Mouse (Mus musculus): ENCODE results near the gene Kpna4. TPM values are rescaled to one million over a fixed set of nuclear protein-coding genes. Genes with fewer than 3 reads are reported as not detected.
"Not testable (repeated sequence)": the region's sequence is repeated elsewhere in the genome, so short reads cannot be mapped to it uniquely, and the experiment has no call there.

Gene Kpna4
- total RNA-seq, 2 experiments from 2014 or later = 78.0 to 84.2 TPM

- no peak for DNase-seq (ENCODE audit: low spot score)
- intact Hi-C loops (cut with DNase I) = no loop called here
Measured at GRCm38 (mm10) chr3:69020285-69020684, 106.6 kb downstream of the Kpna4 start.

DNA sequence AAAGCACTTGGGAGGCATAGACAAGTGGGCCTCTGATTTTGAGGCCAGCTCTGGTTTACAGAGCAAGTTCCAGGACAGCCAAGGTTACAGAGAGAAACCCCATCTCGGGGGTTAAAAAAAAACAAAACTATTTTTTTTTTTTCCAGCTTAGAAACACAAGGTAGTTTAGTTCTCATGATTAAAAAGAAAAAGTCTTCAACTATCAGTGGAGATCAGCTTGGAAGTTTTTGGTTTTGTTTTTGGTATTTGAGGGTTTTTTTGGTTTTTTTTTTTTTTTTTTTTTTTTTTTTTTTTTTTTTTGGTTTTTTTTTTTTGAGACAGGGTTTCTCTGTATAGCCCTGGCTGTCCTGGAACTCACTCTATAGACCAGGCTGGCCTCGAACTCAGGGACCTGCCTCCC, 108.3 kb downstream of the Kpna4 start:
- DNase-seq (ENCODE audit: low spot score); intact Hi-C loops (cut with DNase I): not testable (repeated sequence)

- intact Hi-C loops (cut with DNase I) = no loop called here
- DNase-seq (ENCODE audit: low spot score) = no peak
Measured at GRCm38 (mm10) chr3:69017181-69017580, 109.7 kb downstream of the Kpna4 start.

Other genes starting within 250 kb of the Kpna4 start
- 1 to 10 TPM; 4.1 to 7.0 TPM for gene Ift80, start 122.5 kb downstream of the Kpna4 start, total RNA-seq (2021)
- gene Smc4, start 122.4 kb downstream of the Kpna4 start, total RNA-seq (2021) = 10 to 100 TPM; 15.3 to 16.0 TPM
- gene Trim59, start 82.4 kb downstream of the Kpna4 start, total RNA-seq (2021) = 1 to 10 TPM; 2.5 to 2.7 TPM
- gene Arl14, start 95.3 kb upstream of the Kpna4 start, total RNA-seq (2021) = not detected
- 10 to 100 TPM; 23.6 to 24.5 TPM for gene Ppm1l, start 189.7 kb upstream of the Kpna4 start, total RNA-seq (2021)

Measured in heart, postnatal 25 days (tissue).